Mouse (Mus musculus) bone marrow macrophage, adult 2 months (primary cell): ENCODE data around the gene Myo10. TPM values are rescaled to one million over a fixed set of nuclear protein-coding genes. Genes with fewer than 3 reads are reported as not detected.

Experiments
- H3K27ac ChIP-seq: 2 replicates; pipeline ENCODE4 v1.5.1; 2012; ENCODE audit warnings: low read depth, low read length; ENCODE audit not compliant: insufficient read depth
- H3K4me1 ChIP-seq: 2 replicates; pipeline ENCODE4 v1.6.1; 2012; ENCODE audit warnings: low read length; ENCODE audit not compliant: control insufficient read depth, insufficient read depth
- H3K4me3 ChIP-seq: 2 replicates; pipeline ENCODE4 v1.5.1; 2012; ENCODE audit warnings: mild to moderate bottlenecking, low read length, moderate library complexity; ENCODE audit not compliant: insufficient read depth
- CTCF ChIP-seq: IDR thresholded peaks from 2 replicates; pipeline ENCODE4 v1.5.1; 2012; ENCODE audit warnings: low read depth, mild to moderate bottlenecking, low read length, moderate library complexity
- POLR2A ChIP-seq: IDR thresholded peaks from 2 replicates; pipeline ENCODE4 v1.6.1; 2012; ENCODE audit warnings: mild to moderate bottlenecking, low read depth, low read length, borderline replicate concordance
- polyA plus RNA-seq: library from polyadenylated mRNA; stranded (reverse); fragments of >200 nt; gene quantifications from 2 replicates; pipeline ENCODE4 v1.2.4, GENCODE M21; 2012; ENCODE audit not compliant: missing spikeins, insufficient read depth, insufficient read length

Myo10 gene
- polyA plus RNA-seq, 1 experiment = 17.2 TPM

DNA sequence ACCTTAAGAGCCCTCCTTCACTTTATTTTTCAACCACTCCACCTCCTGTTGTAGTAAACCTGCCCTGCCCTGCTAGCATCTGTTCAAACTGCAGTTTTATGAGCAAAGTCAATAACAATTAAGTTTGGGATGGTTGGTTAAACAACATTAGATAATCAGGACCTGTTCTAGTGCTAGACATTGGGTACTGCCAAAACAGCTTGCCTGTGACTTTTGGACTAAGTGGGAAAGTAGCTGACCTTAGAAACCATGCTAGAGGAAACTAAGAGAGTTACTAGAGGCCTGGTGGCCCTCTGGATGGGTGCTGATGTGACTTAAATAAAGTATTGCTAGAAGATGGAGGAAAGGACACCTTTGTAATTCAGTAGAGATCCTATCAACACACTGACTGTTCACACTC lies 199.7 kb downstream of the Myo10 start:
- Histone ChIP-seq H3K4me3 (no peak overlapping the region), H3K27ac (no peak overlapping the region), H3K4me1 (peaks cover 15% of the 10 kb centered on the region)
- TF ChIP-seq POLR2A (no peak), CTCF (no peak)

DNA sequence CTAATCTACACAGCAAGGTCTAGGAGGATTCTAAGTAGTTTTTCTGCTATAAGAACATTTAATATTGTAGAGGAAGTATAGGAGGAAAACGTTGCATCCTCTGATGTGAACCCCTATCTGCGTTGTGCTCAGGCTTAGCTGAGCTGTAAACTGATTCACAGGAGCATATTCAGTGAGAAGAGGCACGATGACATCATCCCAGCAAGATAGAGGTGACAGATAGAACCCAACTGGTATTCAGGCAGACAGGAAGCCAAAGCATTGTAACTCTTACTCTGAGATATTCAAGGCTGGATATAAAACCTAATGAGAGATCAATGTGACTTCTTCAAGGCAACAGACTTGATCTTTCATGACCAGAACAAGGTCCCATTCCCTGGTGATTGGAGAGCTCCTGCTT lies 200.3 kb downstream of the Myo10 start:
- no peak overlapping the region for H3K4me3 ChIP-seq
- H3K4me1 ChIP-seq = peaks cover 21% of the 10 kb centered on the region
- no peak for TF ChIP-seq CTCF
- no peak for TF ChIP-seq POLR2A
- no peak overlapping the region for H3K27ac ChIP-seq

DNA sequence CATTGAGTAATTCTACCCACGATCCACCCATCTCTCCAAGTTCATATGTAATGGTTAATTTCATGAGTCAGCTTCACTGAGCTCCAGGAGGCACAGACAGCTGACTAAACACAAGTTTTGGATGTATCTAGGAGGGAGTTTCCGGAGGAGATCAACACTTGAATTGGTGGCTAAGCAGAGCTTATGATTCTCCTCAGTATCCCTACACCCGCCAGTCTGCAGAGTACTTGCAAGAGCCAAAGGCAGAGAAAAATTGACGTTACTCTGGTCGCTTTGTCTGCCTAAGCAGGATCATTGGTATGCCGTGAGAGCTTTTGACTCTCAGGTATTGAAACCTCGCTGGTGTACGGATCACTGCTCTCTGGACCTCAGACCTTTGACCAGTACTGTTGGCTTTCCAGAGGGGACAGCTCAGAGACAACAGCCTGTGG lies 204.2 kb downstream of the Myo10 start:
- no peak overlapping the region for H3K4me3 ChIP-seq
- TF ChIP-seq POLR2A (no peak), CTCF (no peak)
- H3K27ac ChIP-seq = no peak overlapping the region
- peaks cover 52% of the 10 kb centered on the region for H3K4me1 ChIP-seq

DNA sequence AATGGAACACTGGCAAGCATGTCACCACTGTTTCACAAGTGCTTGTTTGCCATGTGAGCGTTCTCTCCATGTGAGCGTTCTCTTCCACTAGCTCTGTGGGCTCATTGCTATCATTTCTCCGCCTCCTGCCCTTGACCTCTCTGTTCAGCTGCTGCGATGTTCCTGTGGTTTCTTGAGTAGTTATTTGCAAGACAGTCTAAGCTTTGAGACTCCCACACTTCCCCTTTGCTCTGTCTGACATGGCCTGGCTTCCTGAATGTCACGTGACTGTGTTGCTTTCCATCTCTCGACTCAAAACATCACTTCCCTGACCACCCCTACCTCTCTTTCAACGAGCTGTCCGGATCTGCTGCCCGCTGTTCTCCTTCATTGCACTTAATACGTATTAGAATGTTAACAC lies 206.1 kb downstream of the Myo10 start:
- no peak overlapping the region for H3K4me3 ChIP-seq
- H3K27ac ChIP-seq = peak overlapping the region; percentile 85
- TF ChIP-seq POLR2A (no peak), CTCF (no peak)
- peaks cover 67% of the 10 kb centered on the region for H3K4me1 ChIP-seq

DNA sequence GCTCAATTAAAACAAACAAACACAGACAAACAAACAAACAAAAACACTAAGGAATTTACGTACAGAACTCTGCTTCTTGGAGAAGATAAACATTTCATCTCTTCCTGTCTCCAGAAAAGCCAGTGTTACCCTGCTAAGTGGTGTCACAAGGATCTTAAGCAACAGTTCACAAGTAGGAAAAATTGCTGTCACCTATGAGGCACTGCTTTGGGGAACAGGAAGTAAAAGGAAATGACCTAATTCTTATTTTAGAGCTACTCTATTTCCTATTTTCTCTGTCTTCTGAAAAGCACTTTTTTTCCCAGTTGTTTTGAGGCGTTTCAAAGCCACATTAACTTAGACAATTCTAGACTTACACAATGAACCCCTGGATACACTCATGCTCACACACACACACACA lies 208.1 kb downstream of the Myo10 start:
- H3K4me1 ChIP-seq = peaks cover 78% of the 10 kb centered on the region
- no peak for TF ChIP-seq POLR2A
- no peak for TF ChIP-seq CTCF
- 0 out of 2 replicates have a peak overlapping the region, but pooled peaks have one; percentile 2 for H3K4me3 ChIP-seq
- H3K27ac ChIP-seq = peak overlapping the region; percentile 94

DNA sequence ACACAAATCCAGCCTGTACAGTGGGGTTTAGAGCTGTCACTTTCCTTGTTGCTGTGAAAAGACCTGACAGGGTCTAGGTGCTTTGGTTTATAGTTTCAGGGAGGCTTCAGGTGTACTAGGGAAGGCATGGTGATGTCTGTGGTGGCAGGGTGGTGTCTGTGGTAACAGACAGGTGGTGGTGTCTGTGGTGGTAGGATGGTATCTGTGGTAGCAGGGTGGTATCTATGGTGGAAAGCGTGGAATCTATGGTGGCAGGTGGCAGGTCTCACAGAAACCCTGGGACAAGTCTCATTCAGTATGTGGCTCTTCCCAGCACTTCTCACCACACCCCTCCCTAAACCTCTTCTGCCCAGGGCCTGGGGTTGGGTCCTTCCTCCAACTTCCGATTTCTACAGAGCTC lies 212.0 kb downstream of the Myo10 start:
- Histone ChIP-seq H3K4me3 (no peak overlapping the region), H3K4me1 (peaks cover 50% of the 10 kb centered on the region), H3K27ac (no peak overlapping the region)
- no peak for TF ChIP-seq POLR2A
- TF ChIP-seq CTCF = no peak

DNA sequence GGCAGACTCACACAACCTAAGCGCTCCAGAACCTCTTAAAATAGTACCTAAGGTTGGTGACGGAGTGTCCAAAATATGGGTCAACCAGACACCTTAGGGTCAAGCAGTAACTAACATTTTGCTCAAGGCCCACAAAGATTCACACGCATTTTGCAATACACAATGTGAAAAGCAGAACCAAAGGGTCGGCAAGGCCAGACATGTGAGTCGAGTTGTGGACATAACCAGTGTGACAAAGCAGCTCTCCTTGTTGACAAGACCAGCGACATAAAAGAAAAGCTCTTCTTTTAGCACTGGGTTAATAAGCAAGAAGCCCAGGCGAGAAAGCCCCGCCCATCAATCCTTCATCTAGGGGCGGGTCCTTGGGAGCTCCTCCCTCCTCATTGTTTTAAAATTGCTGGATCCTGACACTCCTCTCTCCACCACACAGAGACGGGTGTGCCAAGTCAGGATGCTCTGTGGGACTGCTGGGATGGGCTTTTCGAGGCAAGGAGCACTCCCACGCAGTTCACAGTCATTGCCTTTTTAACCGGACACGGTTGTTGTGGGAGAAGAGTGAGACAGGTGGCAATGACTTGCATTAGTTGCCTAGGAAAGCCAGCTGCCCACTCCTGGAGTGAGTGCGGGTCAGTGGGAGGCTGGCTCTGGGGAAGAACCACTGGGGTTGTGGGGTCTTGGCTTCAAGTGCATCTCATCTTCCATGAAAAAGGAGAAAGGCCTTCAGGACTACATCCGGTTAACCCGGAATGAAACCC lies 212.8 kb downstream of the Myo10 start:
- no peak overlapping the region for H3K4me3 ChIP-seq
- peak overlapping the region; percentile 68 for H3K27ac ChIP-seq
- TF ChIP-seq POLR2A = no peak
- TF ChIP-seq CTCF = no peak
- peaks cover 44% of the 10 kb centered on the region for H3K4me1 ChIP-seq

DNA sequence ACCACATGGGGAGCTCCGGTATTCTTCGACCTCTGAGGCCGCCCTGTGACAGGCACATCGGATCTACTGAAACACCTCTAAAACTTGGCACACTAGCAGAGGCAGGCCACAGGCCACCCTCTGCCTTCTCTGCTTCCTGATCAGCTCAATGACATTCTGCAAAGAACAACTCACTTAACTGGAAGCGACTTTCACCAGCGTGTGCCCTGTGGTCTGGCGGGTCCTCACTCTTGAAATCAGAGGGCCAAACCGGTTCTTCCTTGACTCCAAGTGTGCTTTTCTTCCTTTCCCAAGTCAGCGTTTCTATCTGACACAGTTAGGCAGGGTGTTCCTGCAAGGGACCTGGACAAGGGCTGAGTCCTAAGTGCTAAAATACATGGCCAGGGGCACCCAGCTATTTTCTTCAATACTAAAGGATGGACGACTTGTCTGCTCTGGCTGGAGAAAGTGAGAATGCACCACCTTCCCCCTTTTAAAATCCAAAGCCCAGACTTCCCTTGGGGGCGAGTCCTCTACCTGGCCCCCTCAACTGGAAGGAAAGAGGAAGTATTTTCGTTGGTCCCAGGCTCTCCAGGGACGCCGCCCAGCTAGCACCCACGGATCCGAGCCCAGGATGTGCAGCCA lies 220.2 kb downstream of the Myo10 start:
- 0 out of 2 replicates have a peak overlapping the region, but pooled peaks have one; percentile 6 for H3K27ac ChIP-seq
- peaks cover 26% of the 10 kb centered on the region for H3K4me1 ChIP-seq
- TF ChIP-seq POLR2A (no peak), CTCF (no peak)
- H3K4me3 ChIP-seq = peak overlapping the region; percentile 87

DNA sequence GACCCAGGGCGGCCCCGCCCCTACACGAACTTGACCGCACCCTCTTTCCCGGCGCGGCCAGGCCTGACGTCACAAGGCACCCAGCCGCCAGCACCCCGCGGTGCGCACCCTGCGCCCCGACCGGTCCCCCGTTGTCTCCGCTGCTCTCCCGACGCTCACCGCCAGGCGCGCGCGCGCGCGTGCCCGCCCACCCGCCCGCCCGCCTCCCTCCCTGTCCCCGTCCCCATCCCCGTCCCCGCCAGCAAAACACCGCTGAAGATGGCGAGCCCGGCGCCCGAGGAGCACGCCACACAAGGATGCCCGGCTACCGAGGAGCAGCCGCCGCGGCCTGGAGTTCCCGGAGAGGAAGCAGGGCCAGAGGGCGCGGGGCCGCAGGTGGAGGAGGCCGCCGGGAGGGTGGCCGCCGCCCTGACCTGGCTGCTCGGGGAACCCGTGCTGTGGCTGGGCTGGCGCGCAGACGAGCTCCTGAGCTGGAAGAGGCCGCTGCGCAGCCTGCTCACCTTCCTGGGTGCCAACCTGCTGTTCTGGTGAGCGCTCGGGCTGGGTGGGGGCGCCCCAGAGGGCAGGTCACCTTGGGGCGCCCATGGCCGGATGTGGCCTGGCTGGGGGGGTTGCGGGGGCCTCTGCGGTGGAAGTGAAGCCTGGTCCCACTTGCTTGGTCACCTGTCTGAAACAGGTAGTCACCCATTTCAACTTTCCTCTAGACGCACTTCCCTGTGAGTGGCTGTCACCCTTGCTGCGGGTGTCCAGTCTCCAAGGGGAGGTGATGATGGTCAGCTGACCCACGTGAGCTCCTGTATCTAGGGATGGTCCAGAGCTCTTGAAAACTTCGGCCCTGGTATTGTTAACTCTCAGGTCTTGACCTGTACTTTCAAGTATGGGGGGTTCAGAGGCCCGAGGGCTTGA lies 221.0 kb downstream of the Myo10 start, which contains the start of gene Retreg1:
Gene Retreg1 (plus strand): TSS at position 95 of the 906 bp plus-strand sequence.
- peak within 1 kb of the TSS; percentile 28 for H3K27ac ChIP-seq
- H3K4me1 ChIP-seq = peaks cover 26% of the 10 kb centered on the region
- H3K4me3 ChIP-seq = peak within 1 kb of the TSS; percentile 87
- TF ChIP-seq CTCF (no peak), POLR2A (no peak)
